Mouse (Mus musculus): ENCODE measurements around the gene Trim69.

The Trim69 gene

GRCm38 (mm10) chr2:122153681-122154365 lies 6.7 kb upstream of the Trim69 start:
- no peak for DNase-seq (ENCODE audit: low spot score)

GRCm38 (mm10) chr2:122154479-122154878 lies 6.0 kb upstream of the Trim69 start:
- DNase-seq (ENCODE audit: low spot score) = no peak

GRCm38 (mm10) chr2:122155292-122155691 lies 5.2 kb upstream of the Trim69 start:
- no peak for DNase-seq (ENCODE audit: low spot score)

GRCm38 (mm10) chr2:122156051-122156700 lies 4.3 kb upstream of the Trim69 start:
- no peak for DNase-seq (ENCODE audit: low spot score)

GRCm38 (mm10) chr2:122157561-122157960 lies 2.9 kb upstream of the Trim69 start:
- no peak for DNase-seq (ENCODE audit: low spot score)

GRCm38 (mm10) chr2:122158362-122158802 lies 2.1 kb upstream of the Trim69 start:
- DNase-seq (ENCODE audit: low spot score) = no peak

GRCm38 (mm10) chr2:122159667-122160066 lies 833 bp upstream of the Trim69 start:
- no peak for DNase-seq (ENCODE audit: low spot score)

- DNase-seq (ENCODE audit: low spot score) = no peak
Measured at GRCm38 (mm10) chr2:122161542-122161941, 1.0 kb downstream of the Trim69 start.

GRCm38 (mm10) chr2:122162529-122162928 lies 2.0 kb downstream of the Trim69 start:
- no peak for DNase-seq (ENCODE audit: low spot score)

GRCm38 (mm10) chr2:122163430-122164195 lies 3.1 kb downstream of the Trim69 start:
- DNase-seq (ENCODE audit: low spot score) = no peak

GRCm38 (mm10) chr2:122164293-122164692 lies 3.8 kb downstream of the Trim69 start:
- no peak for DNase-seq (ENCODE audit: low spot score)

- DNase-seq (ENCODE audit: low spot score) = no peak
Measured at GRCm38 (mm10) chr2:122171292-122171691, 10.8 kb downstream of the Trim69 start.

- no peak for DNase-seq (ENCODE audit: low spot score)
Measured at GRCm38 (mm10) chr2:122172188-122172587, 11.7 kb downstream of the Trim69 start.

GRCm38 (mm10) chr2:122180051-122180822 lies 19.7 kb downstream of the Trim69 start:
- no peak for DNase-seq (ENCODE audit: low spot score)

- no peak for DNase-seq (ENCODE audit: low spot score)
Measured at GRCm38 (mm10) chr2:122185086-122185485, 24.6 kb downstream of the Trim69 start.

- peak; percentile 94 for DNase-seq (ENCODE audit: low spot score)
Measured at GRCm38 (mm10) chr2:122186106-122186505, 25.6 kb downstream of the Trim69 start, which contains the start of the genes Patl2 and Terb2. TSS of gene Patl2 (minus strand) at chr2:122186189. TSS of gene Terb2 (plus strand) at chr2:122186272.

GRCm38 (mm10) chr2:122186751-122187150 lies 26.3 kb downstream of the Trim69 start:
- DNase-seq (ENCODE audit: low spot score) = no peak

GRCm38 (mm10) chr2:122191849-122192248 lies 31.3 kb downstream of the Trim69 start:
- DNase-seq (ENCODE audit: low spot score) = no peak

GRCm38 (mm10) chr2:122194509-122194929 lies 34.0 kb downstream of the Trim69 start:
- DNase-seq (ENCODE audit: low spot score) = no peak

GRCm38 (mm10) chr2:122201501-122201900 lies 41.0 kb downstream of the Trim69 start:
- no peak for DNase-seq (ENCODE audit: low spot score)

GRCm38 (mm10) chr2:122206440-122207107 lies 46.1 kb downstream of the Trim69 start:
- DNase-seq (ENCODE audit: low spot score) = no peak
